Mouse (Mus musculus) 416B (cell line): ENCODE measurements at regions not wholly inside any gene's neighbourhood (a gene's known extent, or its start where the extent isn't known, plus 50 kb on each side); places are given as distances from the start of the nearest gene placed in this dataset.

Experiments used
- DNase-seq: peaks from one replicate; pipeline ENCODE4 v3.0.0; 2011; ENCODE audit warnings: low read depth

DNA sequence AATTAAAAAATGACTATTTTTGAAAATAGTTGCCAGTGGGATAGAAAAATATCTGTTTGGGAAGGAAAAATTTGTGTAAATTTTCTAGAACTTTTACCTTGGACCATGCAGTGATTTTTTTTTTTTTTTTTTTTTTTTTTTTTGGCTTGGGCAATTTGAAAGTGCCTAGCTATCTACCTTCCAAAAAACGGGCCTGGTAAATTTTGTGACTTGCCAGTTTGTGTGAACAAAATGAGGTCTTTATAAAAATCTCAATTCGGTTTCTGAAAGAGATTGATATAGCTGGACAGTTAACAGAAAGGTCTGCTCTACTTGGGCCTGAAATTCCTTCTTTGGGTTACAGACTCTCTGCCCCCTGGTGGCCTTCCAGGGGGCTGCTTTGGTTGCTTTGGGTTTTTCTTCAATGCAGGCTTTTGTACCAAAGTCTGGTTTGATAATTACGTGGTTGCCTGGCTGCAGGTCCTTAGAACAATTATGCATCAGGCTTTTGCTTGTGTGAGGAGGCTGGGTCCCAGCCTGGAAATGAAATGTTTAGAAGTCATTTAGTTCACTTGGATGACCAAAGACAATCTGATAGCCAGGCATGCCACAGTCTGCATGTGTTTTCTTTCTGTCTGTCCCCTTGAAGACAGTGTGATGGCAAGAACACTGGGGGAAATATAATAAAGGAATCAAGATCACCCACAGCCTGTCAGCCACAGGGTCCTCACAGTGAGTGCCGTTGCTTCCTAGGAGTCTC, 75.6 kb upstream of the Jazf1 start:
- DNase-seq = peak; percentile 29

DNA sequence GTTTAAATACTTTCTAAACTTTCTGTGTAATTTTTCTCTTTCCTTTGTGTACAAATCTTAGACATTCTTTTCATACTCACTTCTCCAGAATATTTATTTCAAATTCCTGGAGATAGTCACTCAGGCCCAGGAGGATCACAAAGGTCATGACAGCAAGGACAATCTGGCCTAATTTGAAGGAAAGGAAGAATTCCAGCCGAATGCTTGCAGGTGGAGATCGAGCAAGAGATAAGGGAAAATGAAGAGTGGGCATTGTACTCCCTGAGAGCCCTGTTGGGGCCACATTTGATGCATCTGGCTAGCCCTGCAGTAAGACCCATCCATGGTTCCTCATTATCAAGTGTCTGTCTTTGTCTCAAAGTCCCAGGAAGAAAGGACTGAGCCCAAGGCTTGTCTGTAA, 66.0 kb upstream of the Jazf1 start:
- DNase-seq = no peak

DNA sequence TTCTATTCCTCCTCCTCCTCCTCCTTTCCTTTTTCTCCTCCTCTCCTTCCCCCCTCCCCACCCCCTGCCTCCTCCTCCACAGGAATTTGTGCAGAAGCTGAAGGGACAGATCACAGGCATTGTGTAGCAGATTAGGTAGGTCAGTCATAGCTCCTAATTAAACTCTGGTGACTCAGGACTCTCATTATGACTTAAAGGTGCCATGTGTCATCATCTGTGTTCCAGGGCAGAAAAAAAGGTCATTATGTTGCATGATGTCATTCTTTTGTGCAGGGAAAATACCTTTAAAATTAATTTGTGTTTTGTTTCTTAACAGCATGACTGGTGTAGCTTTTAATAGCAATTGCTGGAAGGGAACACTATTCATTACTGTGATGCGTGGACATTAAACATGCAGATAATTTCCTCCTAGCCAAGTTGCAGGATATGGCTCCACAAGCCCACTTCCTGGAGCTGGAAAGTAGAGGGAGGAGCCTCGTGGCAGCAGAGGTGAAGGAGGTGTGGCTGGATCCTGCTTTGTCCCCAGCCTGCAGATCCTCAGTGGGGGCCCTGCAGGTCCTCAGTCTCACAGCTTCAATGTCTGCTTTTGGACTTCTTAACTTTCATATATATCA, 62.4 kb upstream of the Jazf1 start:
- DNase-seq = no peak

DNA sequence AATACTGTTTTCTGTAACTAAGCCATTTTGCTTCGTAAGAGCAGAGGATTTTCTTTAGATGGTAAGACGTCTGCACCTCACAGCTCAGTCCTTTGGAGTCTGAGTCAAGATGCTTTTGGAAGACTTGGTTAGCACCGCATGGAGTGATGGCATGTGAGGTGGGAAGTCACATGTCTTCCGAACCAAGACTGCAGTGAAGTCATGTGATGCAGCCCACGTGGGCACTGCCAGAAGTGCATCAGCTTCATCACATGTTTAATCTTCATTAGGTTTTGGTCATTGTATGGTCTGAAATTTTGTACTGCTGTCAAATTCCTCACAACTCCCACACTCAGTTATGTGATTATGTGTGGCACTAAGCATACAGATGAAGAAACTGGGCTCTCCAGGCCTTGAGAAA, 58.3 kb upstream of the Jazf1 start:
- DNase-seq = no peak

DNA sequence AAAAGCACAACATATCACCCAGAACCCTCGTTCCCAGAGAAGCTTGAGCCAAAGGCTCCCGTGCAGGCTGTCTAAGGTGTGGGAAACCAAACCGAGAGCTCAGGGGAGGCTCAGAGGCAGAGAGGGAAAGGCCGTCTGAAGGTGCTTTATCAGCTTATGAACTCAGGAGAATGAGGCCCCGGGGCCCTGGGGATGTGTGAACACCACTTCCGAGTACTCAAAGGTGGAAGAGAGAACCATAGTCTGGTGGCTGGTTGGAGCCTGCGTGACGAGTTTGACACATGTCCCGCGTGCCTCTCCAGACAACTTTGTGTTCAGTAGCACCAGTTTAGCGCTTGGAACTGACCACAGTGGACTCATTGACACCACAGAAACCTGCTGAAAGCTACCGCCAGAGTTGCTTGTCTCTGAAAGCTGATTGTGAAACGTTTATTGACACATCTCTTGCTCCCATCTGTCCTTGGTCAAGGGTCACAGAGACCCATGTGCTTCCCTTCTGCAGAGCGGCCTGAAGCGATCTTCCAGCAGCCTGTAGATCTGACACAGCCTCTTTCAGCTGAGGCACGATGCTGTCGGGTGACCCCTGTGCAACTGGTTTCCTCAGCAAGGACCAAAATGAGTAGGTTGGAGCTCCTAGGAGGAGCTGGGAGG, 56.5 kb upstream of the Jazf1 start:
- DNase-seq = peak; percentile 3

DNA sequence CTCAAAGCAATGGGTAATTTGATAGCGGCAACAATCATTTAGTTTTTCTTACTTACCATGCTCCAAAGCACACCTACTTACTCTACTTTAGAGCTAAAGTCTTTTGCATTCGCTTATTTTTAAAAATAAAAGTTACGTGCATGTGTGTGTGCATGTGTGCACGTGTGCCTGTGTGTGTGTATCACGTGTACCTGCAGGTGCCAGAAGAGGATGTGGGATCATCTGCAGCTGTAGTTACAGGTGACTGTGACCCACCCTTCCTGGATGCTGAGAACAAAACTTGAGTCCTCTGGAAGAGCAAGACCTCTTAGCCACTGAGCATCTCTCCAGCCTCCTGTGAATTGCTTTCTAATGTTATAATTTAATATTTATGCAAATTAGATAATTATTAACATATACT, 52.0 kb upstream of the Jazf1 start:
- DNase-seq = no peak
